Mouse (Mus musculus): ENCODE results near the gene Ccr9. TPM values are rescaled to one million over a fixed set of nuclear protein-coding genes. Genes with fewer than 3 reads are reported as not detected.
"Not testable (repeated sequence)": the region's sequence is repeated elsewhere in the genome, so short reads cannot be mapped to it uniquely, and the experiment has no call there.

Ccr9 gene
- polyA plus RNA-seq, 1 experiment from 2014 or later: 0.16 TPM

GRCm38 (mm10) chr9:123722737-123723493 is 44.7 kb downstream of the Ccr9 start:
- H3K4me1 ChIP-seq (replicated peaks; ENCODE audit: control insufficient read depth, insufficient read depth): no peaks in the 10 kb centered on the region
- H3K9me3 ChIP-seq (ENCODE audit: control insufficient read depth, low read length): no peaks in the 10 kb centered on the region
- no peaks in the 10 kb centered on the region for H3K27me3 ChIP-seq (ENCODE audit: control insufficient read depth, insufficient read depth, low read length)
- H3K27ac ChIP-seq (replicated peaks): no peak overlapping the region
- H3K9ac ChIP-seq (ENCODE audit: low read length): no peak overlapping the region
- H3K36me3 ChIP-seq (ENCODE audit: control insufficient read depth, insufficient read depth, low read length): no peaks in the 10 kb centered on the region
- 57% methylated on average over 2 of the region's 2 CpGs for WGBS
- no peak for DNase-seq (ENCODE audit: low spot score)
- TF ChIP-seq CTCF (IDR thresholded peaks at IDR 0.05; ENCODE audit: low read depth): no peak
- H3K4me2 ChIP-seq (replicated peaks; ENCODE audit: low read depth): no peak overlapping the region
- ATAC-seq (ENCODE audit: low FRiP score, low TSS enrichment): no peak
- H3K4me3 ChIP-seq (ENCODE audit: low read depth, low read length): no peak overlapping the region

GRCm38 (mm10) chr9:123731271-123731670 is 53.0 kb downstream of the Ccr9 start:
- Histone ChIP-seq H3K36me3 (ENCODE audit: control insufficient read depth, insufficient read depth, low read length) (no peaks in the 10 kb centered on the region), H3K4me1 (replicated peaks; ENCODE audit: control insufficient read depth, insufficient read depth) (no peaks in the 10 kb centered on the region), H3K9me3 (ENCODE audit: control insufficient read depth, low read length) (no peaks in the 10 kb centered on the region), H3K4me2 (replicated peaks; ENCODE audit: low read depth) (no peak overlapping the region), H3K27me3 (ENCODE audit: control insufficient read depth, insufficient read depth, low read length) (no peaks in the 10 kb centered on the region), H3K4me3 (ENCODE audit: low read depth, low read length) (no peak overlapping the region), H3K9ac (ENCODE audit: low read length) (no peak overlapping the region), H3K27ac (replicated peaks) (no peak overlapping the region)
- whole genome bisulfite sequencing: 75% methylated on average over 3 of the region's 3 CpGs
- DNase-seq (ENCODE audit: low spot score) (no peak), ATAC-seq (ENCODE audit: low FRiP score, low TSS enrichment) (no peak)
- TF ChIP-seq EP300 (optimal IDR thresholded peaks at IDR 0.05): no peak
- no peak for TF ChIP-seq CTCF (IDR thresholded peaks at IDR 0.05; ENCODE audit: low read depth)

- Histone ChIP-seq H3K36me3 (ENCODE audit: control insufficient read depth, insufficient read depth, low read length) (no peaks in the 10 kb centered on the region), H3K9me3 (ENCODE audit: control insufficient read depth, low read length) (no peaks in the 10 kb centered on the region), H3K4me3 (ENCODE audit: low read depth, low read length) (no peak overlapping the region), H3K9ac (ENCODE audit: low read length) (no peak overlapping the region), H3K4me1 (replicated peaks; ENCODE audit: control insufficient read depth, insufficient read depth) (no peaks in the 10 kb centered on the region), H3K4me2 (replicated peaks; ENCODE audit: low read depth) (no peak overlapping the region), H3K27me3 (ENCODE audit: control insufficient read depth, insufficient read depth, low read length) (no peaks in the 10 kb centered on the region), H3K27ac (replicated peaks) (no peak overlapping the region)
- TF ChIP-seq EP300 (optimal IDR thresholded peaks at IDR 0.05): no peak
- TF ChIP-seq CTCF (IDR thresholded peaks at IDR 0.05; ENCODE audit: low read depth): no peak
- no peak for DNase-seq (ENCODE audit: low spot score)
- WGBS: 53% methylated on average over 3 of the region's 3 CpGs
- ATAC-seq (ENCODE audit: low FRiP score, low TSS enrichment): no peak
These were observed 55.9 kb downstream of the Ccr9 start for GRCm38 (mm10) chr9:123734133-123734532.

GRCm38 (mm10) chr9:123740799-123741198 is 62.6 kb downstream of the Ccr9 start:
- Histone ChIP-seq H3K36me3 (ENCODE audit: control insufficient read depth, insufficient read depth, low read length) (no peaks in the 10 kb centered on the region), H3K27me3 (ENCODE audit: control insufficient read depth, insufficient read depth, low read length) (no peaks in the 10 kb centered on the region), H3K9ac (ENCODE audit: low read length) (no peak overlapping the region), H3K4me3 (ENCODE audit: low read depth, low read length) (no peak overlapping the region), H3K9me3 (ENCODE audit: control insufficient read depth, low read length) (no peaks in the 10 kb centered on the region), H3K4me2 (replicated peaks; ENCODE audit: low read depth) (no peak overlapping the region), H3K4me1 (replicated peaks; ENCODE audit: control insufficient read depth, insufficient read depth) (no peaks in the 10 kb centered on the region), H3K27ac (replicated peaks) (no peak overlapping the region)
- WGBS: 78% methylated on average over 4 of the region's 4 CpGs
- no peak for TF ChIP-seq CTCF (IDR thresholded peaks at IDR 0.05; ENCODE audit: low read depth)
- TF ChIP-seq EP300 (optimal IDR thresholded peaks at IDR 0.05): no peak
- DNase-seq (ENCODE audit: low spot score): no peak
- ATAC-seq (ENCODE audit: low FRiP score, low TSS enrichment): no peak

GRCm38 (mm10) chr9:123749687-123750086 is 71.4 kb downstream of the Ccr9 start:
- H3K36me3 ChIP-seq (ENCODE audit: control insufficient read depth, insufficient read depth, low read length); DNase-seq (ENCODE audit: low spot score): not testable (repeated sequence)
- 91% methylated on average over 7 of the region's 8 CpGs for WGBS

GRCm38 (mm10) chr9:123754333-123754732 is 76.1 kb downstream of the Ccr9 start:
- Histone ChIP-seq H3K36me3 (ENCODE audit: control insufficient read depth, insufficient read depth, low read length) (no peaks in the 10 kb centered on the region), H3K4me3 (ENCODE audit: low read depth, low read length) (no peak overlapping the region), H3K9ac (ENCODE audit: low read length) (no peak overlapping the region), H3K27ac (replicated peaks) (no peak overlapping the region), H3K27me3 (ENCODE audit: control insufficient read depth, insufficient read depth, low read length) (no peaks in the 10 kb centered on the region), H3K9me3 (ENCODE audit: control insufficient read depth, low read length) (no peaks in the 10 kb centered on the region), H3K4me2 (replicated peaks; ENCODE audit: low read depth) (no peak overlapping the region), H3K4me1 (replicated peaks; ENCODE audit: control insufficient read depth, insufficient read depth) (no peaks in the 10 kb centered on the region)
- ATAC-seq (ENCODE audit: low FRiP score, low TSS enrichment): no peak
- TF ChIP-seq CTCF (IDR thresholded peaks at IDR 0.05; ENCODE audit: low read depth): no peak
- no peak for TF ChIP-seq EP300 (optimal IDR thresholded peaks at IDR 0.05)
- no peak for DNase-seq (ENCODE audit: low spot score)
- 77% methylated on average over 4 of the region's 4 CpGs for WGBS

More at GRCm38 (mm10) chr9:123749687-123750086, 71.4 kb downstream of the Ccr9 start:
- H3K9me3 ChIP-seq (ENCODE audit: control insufficient read depth, low read length); H3K27ac ChIP-seq (replicated peaks); H3K4me3 ChIP-seq (ENCODE audit: low read depth, low read length); H3K9ac ChIP-seq (ENCODE audit: low read length); H3K4me1 ChIP-seq (replicated peaks; ENCODE audit: control insufficient read depth, insufficient read depth); H3K27me3 ChIP-seq (ENCODE audit: control insufficient read depth, insufficient read depth, low read length); ATAC-seq (ENCODE audit: low FRiP score, low TSS enrichment); H3K4me2 ChIP-seq (replicated peaks; ENCODE audit: low read depth): not testable (repeated sequence)

Measured in stomach, postnatal 0 days (tissue).